Mouse (Mus musculus): ENCODE measurements at regions not wholly inside any gene's neighbourhood (a gene's known extent, or its start where the extent isn't known, plus 50 kb on each side); places are given as distances from the start of the nearest gene placed in this dataset.

- no peak for TF ChIP-seq CTCF (IDR thresholded peaks at IDR 0.05)
- no peak for TF ChIP-seq EP300 (IDR thresholded peaks at IDR 0.05)
Measured at GRCm38 (mm10) chr7:115378836-115379235, 635.3 kb downstream of the Insc start.
